Mouse (Mus musculus): ENCODE results near the gene Cacna2d3.

GRCm38 (mm10) chr14:28923180-28923961 lies 798.3 kb downstream of the Cacna2d3 start:
- no peak for TF ChIP-seq EP300 (IDR thresholded peaks at IDR 0.05; ENCODE audit: low read depth)
- no peak for TF ChIP-seq CTCF (IDR thresholded peaks at IDR 0.05; ENCODE audit: low read depth)

Measured in liver, postnatal 0 days (tissue).